Mouse (Mus musculus) left cerebral cortex, postnatal 10 days (tissue): ENCODE measurements around the gene Cntnap5c. TPM values are rescaled to one million over a fixed set of nuclear protein-coding genes. Genes with fewer than 3 reads are reported as not detected.

Experiments
- DNase-seq, 2 experiments: peaks; one replicate each; pipeline ENCODE4 v3.0.0; 2021 to 2022; ENCODE audit warnings: low spot score in 2 of 2, mixed read lengths in 1 of 2; ENCODE audit errors: extremely low spot score in 1 of 2
- intact Hi-C: fragments of 180-260 bp; cut with DNase I; formaldehyde crosslinking; loops from one replicate; pipeline ENCODE4 v1.15.1; 2025
- total RNA-seq, 2 experiments: library from RNA; stranded (reverse); gene quantifications; 2 replicates each; pipeline ENCODE4 v1.2.3; 2021

The Cntnap5c gene
- total RNA-seq, 2 experiments from 2014 or later: 8.2 to 8.9 TPM

DNA sequence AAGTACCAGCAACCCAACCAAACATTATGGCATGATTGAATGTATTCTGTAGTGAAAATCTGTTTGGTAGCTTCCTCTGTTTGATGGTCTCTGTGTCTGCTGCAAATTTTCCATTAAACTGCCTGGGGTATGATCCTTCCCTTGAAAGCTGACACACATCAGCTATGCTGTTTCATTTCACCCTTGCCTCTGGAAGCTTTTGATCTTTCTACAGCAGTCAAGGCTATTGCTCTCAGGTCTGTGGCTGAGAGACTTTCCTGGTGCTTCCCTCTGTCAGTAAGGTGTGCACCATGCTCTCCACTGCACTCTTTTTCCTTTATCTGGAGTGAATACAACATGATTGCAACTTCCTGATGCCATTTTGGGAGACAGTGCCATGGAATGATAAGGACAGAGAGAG, 668.1 kb downstream of the Cntnap5c start:
- DNase-seq: no peak
- intact Hi-C loops: no loop called here

Other genes with a start within 250 kb of the Cntnap5c start
- gene Vmn2r120, start 224.1 kb upstream of the Cntnap5c start, total RNA-seq: under 1 TPM; 0.06 to 0.08 TPM
- not detected for gene Gm21834, start 27.4 kb upstream of the Cntnap5c start, total RNA-seq